Mouse (Mus musculus): Measurements from ENCODE around the gene Gm11037. TPM values are rescaled to one million over a fixed set of nuclear protein-coding genes. Genes with fewer than 3 reads are reported as not detected.

Gene Gm11037
- polyA plus RNA-seq, 1 experiment from 2014 or later, result not detected

GRCm38 (mm10) chr2:131152166-131152730, 19.0 kb downstream of the Gm11037 start:
- no peak overlapping the region for H3K4me3 ChIP-seq (ENCODE audit: low read length)
- 85% methylated on average over 7 of the region's 7 CpGs for WGBS
- H3K9me3 ChIP-seq (replicated peaks; ENCODE audit: control insufficient read depth, low read length), result no peaks in the 10 kb centered on the region
- peaks cover 5% of the 10 kb centered on the region; the same call in 1 of the 2 replicates for H3K4me1 ChIP-seq (ENCODE audit: control insufficient read depth, insufficient read depth, low read length)
- no peaks in the 10 kb centered on the region for H3K27me3 ChIP-seq (ENCODE audit: control insufficient read depth, insufficient read depth, low read length)
- ATAC-seq (replicated peaks; ENCODE audit: extremely low read depth, insufficient read depth, low FRiP score), result no peak
- H3K4me2 ChIP-seq (ENCODE audit: low read depth, low read length), result no peak overlapping the region
- peaks cover 30% of the 10 kb centered on the region for H3K36me3 ChIP-seq (ENCODE audit: control insufficient read depth, insufficient read depth)
- H3K27ac ChIP-seq (ENCODE audit: low read length), result no peak overlapping the region
- no peak overlapping the region for H3K9ac ChIP-seq (ENCODE audit: low read length)

- no peak for ATAC-seq (replicated peaks; ENCODE audit: extremely low read depth, insufficient read depth, low FRiP score)
- no peak overlapping the region for H3K4me3 ChIP-seq (ENCODE audit: low read length)
- peaks cover 23% of the 10 kb centered on the region for H3K36me3 ChIP-seq (ENCODE audit: control insufficient read depth, insufficient read depth)
- WGBS, result 86% methylated on average over 4 of the region's 4 CpGs
- no peaks in the 10 kb centered on the region for H3K27me3 ChIP-seq (ENCODE audit: control insufficient read depth, insufficient read depth, low read length)
- no peaks in the 10 kb centered on the region for H3K9me3 ChIP-seq (replicated peaks; ENCODE audit: control insufficient read depth, low read length)
- no peak overlapping the region for H3K4me2 ChIP-seq (ENCODE audit: low read depth, low read length)
- H3K27ac ChIP-seq (ENCODE audit: low read length), result no peak overlapping the region
- peaks cover 8% of the 10 kb centered on the region for H3K4me1 ChIP-seq (ENCODE audit: control insufficient read depth, insufficient read depth, low read length)
- no peak overlapping the region for H3K9ac ChIP-seq (ENCODE audit: low read length)
Observed at GRCm38 (mm10) chr2:131154036-131154435, 20.7 kb downstream of the Gm11037 start.

GRCm38 (mm10) chr2:131156987-131157386, 23.7 kb downstream of the Gm11037 start:
- peaks cover 9% of the 10 kb centered on the region; the same call in 1 of the 2 replicates for H3K36me3 ChIP-seq (ENCODE audit: control insufficient read depth, insufficient read depth)
- H3K4me2 ChIP-seq (ENCODE audit: low read depth, low read length), result no peak overlapping the region
- ATAC-seq (replicated peaks; ENCODE audit: extremely low read depth, insufficient read depth, low FRiP score), result no peak
- no peak overlapping the region for H3K9ac ChIP-seq (ENCODE audit: low read length)
- no peaks in the 10 kb centered on the region for H3K27me3 ChIP-seq (ENCODE audit: control insufficient read depth, insufficient read depth, low read length)
- H3K4me1 ChIP-seq (ENCODE audit: control insufficient read depth, insufficient read depth, low read length), result peaks cover 10% of the 10 kb centered on the region
- no peak overlapping the region for H3K27ac ChIP-seq (ENCODE audit: low read length)
- H3K4me3 ChIP-seq (ENCODE audit: low read length), result no peak overlapping the region
- 91% methylated on average over 7 of the region's 7 CpGs for WGBS
- H3K9me3 ChIP-seq (replicated peaks; ENCODE audit: control insufficient read depth, low read length), result no peaks in the 10 kb centered on the region

GRCm38 (mm10) chr2:131159491-131159910, 26.2 kb downstream of the Gm11037 start:
- ATAC-seq (replicated peaks; ENCODE audit: extremely low read depth, insufficient read depth, low FRiP score), result peak; percentile 26
- Histone ChIP-seq H3K36me3 (ENCODE audit: control insufficient read depth, insufficient read depth) (no peaks in the 10 kb centered on the region), H3K4me3 (ENCODE audit: low read length) (peak overlapping the region; percentile 94), H3K27ac (ENCODE audit: low read length) (peak overlapping the region; percentile 79), H3K9me3 (replicated peaks; ENCODE audit: control insufficient read depth, low read length) (no peaks in the 10 kb centered on the region; the same call in 1 of the 2 replicates), H3K27me3 (ENCODE audit: control insufficient read depth, insufficient read depth, low read length) (no peaks in the 10 kb centered on the region), H3K4me1 (ENCODE audit: control insufficient read depth, insufficient read depth, low read length) (peaks cover 10% of the 10 kb centered on the region), H3K9ac (ENCODE audit: low read length) (peak overlapping the region; percentile 86), H3K4me2 (ENCODE audit: low read depth, low read length) (peak overlapping the region; percentile 97)
- under 1% methylated on average over 18 of the region's 18 CpGs for WGBS

GRCm38 (mm10) chr2:131159938-131160581, 26.8 kb downstream of the Gm11037 start, which contains the start of gene 1700037H04Rik:
Gene 1700037H04Rik, minus strand, starts transcription at chr2:131160081.
- WGBS, result under 1% methylated on average over 54 of the region's 54 CpGs

GRCm38 (mm10) chr2:131160671-131161111, 27.4 kb downstream of the Gm11037 start:
- ATAC-seq (replicated peaks; ENCODE audit: extremely low read depth, insufficient read depth, low FRiP score), result peak; percentile 8; the same call in 1 of the 2 replicates
- Histone ChIP-seq H3K27ac (ENCODE audit: low read length) (peak overlapping the region; percentile 95), H3K4me2 (ENCODE audit: low read depth, low read length) (peak overlapping the region; percentile 97), H3K4me3 (ENCODE audit: low read length) (peak overlapping the region; percentile 94), H3K9ac (ENCODE audit: low read length) (peak overlapping the region; percentile 84), H3K9me3 (replicated peaks; ENCODE audit: control insufficient read depth, low read length) (peaks cover 2% of the 10 kb centered on the region; the same call in 1 of the 2 replicates), H3K27me3 (ENCODE audit: control insufficient read depth, insufficient read depth, low read length) (no peaks in the 10 kb centered on the region; the same call in 1 of the 2 replicates), H3K4me1 (ENCODE audit: control insufficient read depth, insufficient read depth, low read length) (peaks cover 10% of the 10 kb centered on the region), H3K36me3 (ENCODE audit: control insufficient read depth, insufficient read depth) (no peaks in the 10 kb centered on the region)
- 1% methylated on average over 17 of the region's 17 CpGs for WGBS

More at GRCm38 (mm10) chr2:131159938-131160581, 26.8 kb downstream of the Gm11037 start, which contains the start of gene 1700037H04Rik:
- Histone ChIP-seq H3K27ac (ENCODE audit: low read length) (peak within 1 kb of the TSS; percentile 95), H3K27me3 (ENCODE audit: control insufficient read depth, insufficient read depth, low read length) (no peaks in the 10 kb centered on the region), H3K9ac (ENCODE audit: low read length) (peak within 1 kb of the TSS; percentile 86), H3K4me3 (ENCODE audit: low read length) (peak within 1 kb of the TSS; percentile 94), H3K9me3 (replicated peaks; ENCODE audit: control insufficient read depth, low read length) (peaks cover 2% of the 10 kb centered on the region; the same call in 1 of the 2 replicates), H3K36me3 (ENCODE audit: control insufficient read depth, insufficient read depth) (no peaks in the 10 kb centered on the region), H3K4me2 (ENCODE audit: low read depth, low read length) (peak within 1 kb of the TSS; percentile 97), H3K4me1 (ENCODE audit: control insufficient read depth, insufficient read depth, low read length) (peaks cover 10% of the 10 kb centered on the region)
- ATAC-seq (replicated peaks; ENCODE audit: extremely low read depth, insufficient read depth, low FRiP score), result peak; percentile 98

GRCm38 (mm10) chr2:131163924-131164323, 30.6 kb downstream of the Gm11037 start:
- WGBS, result 66% methylated on average over 7 of the region's 7 CpGs
- no peak overlapping the region for H3K4me2 ChIP-seq (ENCODE audit: low read depth, low read length)
- ATAC-seq (replicated peaks; ENCODE audit: extremely low read depth, insufficient read depth, low FRiP score), result no peak

GRCm38 (mm10) chr2:131166172-131166571, 32.9 kb downstream of the Gm11037 start:
- Histone ChIP-seq H3K27me3 (ENCODE audit: control insufficient read depth, insufficient read depth, low read length) (peaks cover 8% of the 10 kb centered on the region), H3K36me3 (ENCODE audit: control insufficient read depth, insufficient read depth) (no peaks in the 10 kb centered on the region), H3K9me3 (replicated peaks; ENCODE audit: control insufficient read depth, low read length) (peaks cover 5% of the 10 kb centered on the region; the same call in 1 of the 2 replicates), H3K4me2 (ENCODE audit: low read depth, low read length) (no peak overlapping the region), H3K9ac (ENCODE audit: low read length) (no peak overlapping the region), H3K4me3 (ENCODE audit: low read length) (no peak overlapping the region), H3K27ac (ENCODE audit: low read length) (no peak overlapping the region), H3K4me1 (ENCODE audit: control insufficient read depth, insufficient read depth, low read length) (no peaks in the 10 kb centered on the region)
- no peak for ATAC-seq (replicated peaks; ENCODE audit: extremely low read depth, insufficient read depth, low FRiP score)
- WGBS, result 81% methylated on average over 2 of the region's 2 CpGs

More at GRCm38 (mm10) chr2:131163924-131164323, 30.6 kb downstream of the Gm11037 start:
- no peaks in the 10 kb centered on the region for H3K36me3 ChIP-seq (ENCODE audit: control insufficient read depth, insufficient read depth)
- no peak overlapping the region for H3K4me3 ChIP-seq (ENCODE audit: low read length)
- H3K27me3 ChIP-seq (ENCODE audit: control insufficient read depth, insufficient read depth, low read length), result no peaks in the 10 kb centered on the region; the same call in 1 of the 2 replicates
- H3K9ac ChIP-seq (ENCODE audit: low read length), result no peak overlapping the region
- H3K9me3 ChIP-seq (replicated peaks; ENCODE audit: control insufficient read depth, low read length), result peaks cover 5% of the 10 kb centered on the region; the same call in 1 of the 2 replicates
- H3K27ac ChIP-seq (ENCODE audit: low read length), result no peak overlapping the region
- peaks cover 3% of the 10 kb centered on the region for H3K4me1 ChIP-seq (ENCODE audit: control insufficient read depth, insufficient read depth, low read length)

GRCm38 (mm10) chr2:131167984-131168383, 34.7 kb downstream of the Gm11037 start:
- WGBS, result 69% methylated on average over 6 of the region's 6 CpGs
- H3K9ac ChIP-seq (ENCODE audit: low read length), result no peak overlapping the region
- H3K27ac ChIP-seq (ENCODE audit: low read length), result no peak overlapping the region
- peaks cover 5% of the 10 kb centered on the region; the same call in 1 of the 2 replicates for H3K9me3 ChIP-seq (replicated peaks; ENCODE audit: control insufficient read depth, low read length)
- peaks cover 24% of the 10 kb centered on the region for H3K27me3 ChIP-seq (ENCODE audit: control insufficient read depth, insufficient read depth, low read length)
- no peaks in the 10 kb centered on the region for H3K36me3 ChIP-seq (ENCODE audit: control insufficient read depth, insufficient read depth)
- H3K4me3 ChIP-seq (ENCODE audit: low read length), result no peak overlapping the region
- no peak overlapping the region for H3K4me2 ChIP-seq (ENCODE audit: low read depth, low read length)
- H3K4me1 ChIP-seq (ENCODE audit: control insufficient read depth, insufficient read depth, low read length), result no peaks in the 10 kb centered on the region
- no peak for ATAC-seq (replicated peaks; ENCODE audit: extremely low read depth, insufficient read depth, low FRiP score)
